ENCODE assay signal across 14 mouse cellular contexts in the genomic region with DNA sequence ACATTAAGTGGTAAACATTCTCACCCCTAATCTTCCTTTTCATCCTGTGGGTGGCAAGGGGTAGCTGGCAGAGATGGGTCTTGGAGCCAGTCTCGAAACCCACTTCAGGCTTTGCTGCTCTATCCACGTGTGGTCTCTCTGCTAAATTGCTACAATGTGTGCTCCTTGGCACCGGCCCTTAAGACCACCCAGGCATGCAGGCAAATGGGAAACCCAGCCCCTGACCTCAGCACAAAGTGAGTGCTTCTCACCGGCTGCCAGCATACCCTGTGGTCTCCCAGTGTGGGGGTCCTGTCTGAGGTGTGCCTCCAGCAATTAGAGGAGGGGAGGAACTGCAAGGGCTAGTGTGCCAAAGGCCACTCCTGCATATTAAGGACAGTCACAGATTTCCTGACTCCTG.
DNase-seq lines count a peak whose midpoint lies in the region; ATAC-seq lines count a peak whose summit lies in the region.
"Had no signal": no experiment of that assay in that cellular context is flagged by ENCODE, and none has a peak within 500 bp of the region (broad histone marks: within the 10 kb centered on the region; RNA-seq: fewer than 3 reads in every experiment).

No protein-coding gene starts in this region.

- H3K27me3 ChIP-seq in midbrain, embryonic 10.5 days (ENCODE audit: low read depth, poor library complexity, severe bottlenecking) = no peaks in the 10 kb centered on the region
- no peaks in the 10 kb centered on the region for H3K27me3 ChIP-seq in midbrain, embryonic 11.5 days (ENCODE audit: control insufficient read depth, insufficient read depth, low read length)
- H3K27me3 ChIP-seq in limb, embryonic 12.5 days = no peaks in the 10 kb centered on the region
- H3K27me3 ChIP-seq in neural tube, embryonic 14.5 days (ENCODE audit: control insufficient read depth, insufficient read depth, low read length) = no peaks in the 10 kb centered on the region

- no peak overlapping the region for H3K4me2 ChIP-seq in midbrain, embryonic 11.5 days
- H3K4me2 ChIP-seq in limb, embryonic 12.5 days = no peak overlapping the region
- H3K4me2 ChIP-seq in neural tube, embryonic 14.5 days (ENCODE audit: low read depth, low read length) = no peak overlapping the region

- 52% methylated on average over 4 of the region's 4 CpGs for WGBS in midbrain, embryonic 10.5 days
- 50% methylated on average over 4 of the region's 4 CpGs for WGBS in midbrain, embryonic 11.5 days
- WGBS in limb, embryonic 12.5 days = 10% methylated on average over 4 of the region's 4 CpGs
- 31% methylated on average over 4 of the region's 4 CpGs for WGBS in neural tube, embryonic 14.5 days

- no peaks in the 10 kb centered on the region for H3K9me3 ChIP-seq in midbrain, embryonic 10.5 days (replicated peaks)
- no peaks in the 10 kb centered on the region for H3K9me3 ChIP-seq in midbrain, embryonic 11.5 days (ENCODE audit: control insufficient read depth, low read length)
- no peaks in the 10 kb centered on the region for H3K9me3 ChIP-seq in limb, embryonic 12.5 days
- no peaks in the 10 kb centered on the region for H3K9me3 ChIP-seq in neural tube, embryonic 14.5 days (ENCODE audit: control insufficient read depth, low read length)

- H3K36me3 ChIP-seq in midbrain, embryonic 10.5 days = no peaks in the 10 kb centered on the region
- no peaks in the 10 kb centered on the region for H3K36me3 ChIP-seq in midbrain, embryonic 11.5 days (ENCODE audit: control insufficient read depth, insufficient read depth, low read length)
- no peaks in the 10 kb centered on the region for H3K36me3 ChIP-seq in limb, embryonic 12.5 days
- no peaks in the 10 kb centered on the region for H3K36me3 ChIP-seq in neural tube, embryonic 14.5 days (ENCODE audit: control insufficient read depth, insufficient read depth, low read length)

- no peak overlapping the region for H3K9ac ChIP-seq in midbrain, embryonic 11.5 days (ENCODE audit: low read length)
- H3K9ac ChIP-seq in limb, embryonic 12.5 days (replicated peaks) = no peak overlapping the region
- H3K9ac ChIP-seq in neural tube, embryonic 14.5 days (replicated peaks; ENCODE audit: low read depth, low read length) = no peak overlapping the region

- H3K4me3 ChIP-seq in midbrain, embryonic 10.5 days = no peak overlapping the region
- no peak overlapping the region for H3K4me3 ChIP-seq in midbrain, embryonic 11.5 days (ENCODE audit: low read depth, low read length)
- H3K4me3 ChIP-seq in limb, embryonic 12.5 days (replicated peaks) = no peak overlapping the region
- H3K4me3 ChIP-seq in neural tube, embryonic 14.5 days (ENCODE audit: low read depth, low read length) = no peak overlapping the region
- H3K4me3 ChIP-seq: erythroblast, embryonic 14.5 days had no signal

- H3K4me1 ChIP-seq in midbrain, embryonic 10.5 days = no peaks in the 10 kb centered on the region
- H3K4me1 ChIP-seq in midbrain, embryonic 11.5 days (ENCODE audit: control insufficient read depth, insufficient read depth, low read length) = no peaks in the 10 kb centered on the region
- H3K4me1 ChIP-seq in limb, embryonic 12.5 days (replicated peaks) = peaks cover 10% of the 10 kb centered on the region
- H3K4me1 ChIP-seq in neural tube, embryonic 14.5 days (ENCODE audit: control insufficient read depth, insufficient read depth, low read length) = no peaks in the 10 kb centered on the region

- DNase-seq in cerebellum, postnatal 10 days = peak; percentile 58 to 75
- no peak for DNase-seq in cerebellum, adult 9-11 months
- DNase-seq in midbrain, embryonic 10.5 days (ENCODE audit: low spot score) = peak; percentile 23
- DNase-seq in midbrain, embryonic 11.5 days (ENCODE audit: low spot score, missing footprints) = no peak
- DNase-seq in layer of hippocampus, postnatal 14 days (ENCODE audit: low spot score in 2 of 2) = no peak
- DNase-seq: adrenal gland, postnatal 25 days; cerebellum, adult 11-12 months; gastrocnemius, postnatal 10 days; kidney, adult 18-20 months had no signal

- no peak for ATAC-seq in midbrain, embryonic 11.5 days (ENCODE audit: low FRiP score)
- peak; percentile 83 for ATAC-seq in limb, embryonic 12.5 days (ENCODE audit: insufficient number of reproducible peaks, insufficient read depth, low FRiP score, low TSS enrichment, low read depth)
- ATAC-seq in neural tube, embryonic 14.5 days (ENCODE audit: low read depth) = peak; percentile 31; the same call in 1 of the 2 replicates
- no peak for ATAC-seq in granulocyte monocyte progenitor cell, adult 5-6 weeks (replicated peaks; ENCODE audit: poor library complexity, severe bottlenecking)
- ATAC-seq: lung, postnatal 0 days had no signal

- no peak overlapping the region for H3K27ac ChIP-seq in midbrain, embryonic 10.5 days (replicated peaks)
- H3K27ac ChIP-seq in midbrain, embryonic 11.5 days (ENCODE audit: low read depth, low read length) = no peak overlapping the region
- H3K27ac ChIP-seq in limb, embryonic 12.5 days = no peak overlapping the region
- no peak overlapping the region for H3K27ac ChIP-seq in neural tube, embryonic 14.5 days (ENCODE audit: low read depth, low read length)

Comparison
In these comparisons a context has a peak if more than half of its experiments do, and no peak if none do; other contexts are left out.
1. DNase-seq: peak in cerebellum, postnatal 10 days (2 of 2) and midbrain, embryonic 10.5 days (single experiment); none in cerebellum, adult 9-11 months (single experiment), midbrain, embryonic 11.5 days (single experiment) and layer of hippocampus, postnatal 14 days (0 of 2).
2. ATAC-seq: peak in limb, embryonic 12.5 days (single experiment) and neural tube, embryonic 14.5 days (single experiment); none in midbrain, embryonic 11.5 days (single experiment) and granulocyte monocyte progenitor cell, adult 5-6 weeks (single experiment).